Mouse (Mus musculus): ENCODE data around the gene Srp54c. TPM values are rescaled to one million over a fixed set of nuclear protein-coding genes. Genes with fewer than 3 reads are reported as not detected.
"Not testable (repeated sequence)": the region's sequence is repeated elsewhere in the genome, so short reads cannot be mapped to it uniquely, and the experiment has no call there.

Gene Srp54c
- total and polyA plus RNA-seq, 2 experiments from 2014 or later = 31.6 to 77.9 TPM

DNA sequence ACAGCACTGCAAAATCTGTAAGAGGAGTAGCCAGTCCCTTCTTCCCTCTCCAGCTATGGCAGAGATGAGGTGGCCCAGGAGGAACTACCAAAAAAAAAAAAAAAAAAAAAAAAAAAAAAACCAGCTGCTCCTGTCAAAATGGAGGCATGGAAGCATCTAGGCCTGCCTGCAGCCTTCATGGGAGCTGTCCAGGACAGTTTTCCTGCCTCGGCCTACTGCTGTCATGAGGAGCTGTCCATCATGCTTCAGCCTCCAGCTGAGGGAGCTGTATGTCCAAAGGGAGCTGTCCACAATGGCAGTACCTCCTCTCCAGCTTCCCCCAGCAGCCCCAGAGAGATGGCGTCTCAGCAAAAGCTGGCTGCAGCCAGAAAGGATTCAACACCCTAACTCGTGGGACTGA, 42.3 kb downstream of the Srp54c start:
- no peak for TF ChIP-seq CTCF (IDR thresholded peaks at IDR 0.05; ENCODE audit: low read depth)
- Histone ChIP-seq H3K36me3 (ENCODE audit: insufficient read depth, low read length) (no peaks in the 10 kb centered on the region), H3K27ac (no peak overlapping the region), H3K4me3 (ENCODE audit: low read length) (no peak overlapping the region), H3K9ac (replicated peaks; ENCODE audit: low read length) (no peak overlapping the region), H3K4me1 (ENCODE audit: insufficient read depth, low read length) (no peaks in the 10 kb centered on the region), H3K9me3 (ENCODE audit: low read length) (no peaks in the 10 kb centered on the region), H3K27me3 (ENCODE audit: insufficient read depth, low read length) (no peaks in the 10 kb centered on the region), H3K4me2 (ENCODE audit: low read depth, low read length) (no peak overlapping the region)
- 76% methylated on average over 3 of the region's 3 CpGs for WGBS
- ATAC-seq (no peak), DNase-seq (ENCODE audit: low spot score) (no peak)

DNA sequence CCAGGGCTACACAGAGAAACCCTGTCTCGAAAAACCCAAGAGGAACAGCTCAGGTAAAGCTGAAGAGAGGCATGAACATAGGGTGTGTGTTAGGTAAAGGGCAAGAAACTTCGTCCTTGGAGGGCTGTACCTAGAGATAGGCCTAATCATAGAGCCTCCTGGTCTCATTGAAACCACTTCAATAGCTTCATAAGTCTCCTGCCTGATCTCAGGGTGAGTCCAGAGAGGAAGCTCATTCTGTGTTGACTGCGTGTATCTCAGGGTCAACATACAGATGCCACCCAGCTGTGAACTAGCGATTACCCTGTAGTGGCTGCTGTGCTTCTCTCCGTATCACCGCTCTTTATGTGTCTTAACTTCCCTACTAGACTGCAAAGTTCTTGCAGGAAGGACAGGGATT, 47.6 kb downstream of the Srp54c start:
- H3K27ac ChIP-seq; H3K9me3 ChIP-seq (ENCODE audit: low read length); ATAC-seq; H3K4me1 ChIP-seq (ENCODE audit: insufficient read depth, low read length); H3K9ac ChIP-seq (replicated peaks; ENCODE audit: low read length); H3K36me3 ChIP-seq (ENCODE audit: insufficient read depth, low read length); H3K4me2 ChIP-seq (ENCODE audit: low read depth, low read length); H3K27me3 ChIP-seq (ENCODE audit: insufficient read depth, low read length); H3K4me3 ChIP-seq (ENCODE audit: low read length); DNase-seq (ENCODE audit: low spot score): not testable (repeated sequence)
- WGBS = 94% methylated on average over 3 of the region's 6 CpGs

DNA sequence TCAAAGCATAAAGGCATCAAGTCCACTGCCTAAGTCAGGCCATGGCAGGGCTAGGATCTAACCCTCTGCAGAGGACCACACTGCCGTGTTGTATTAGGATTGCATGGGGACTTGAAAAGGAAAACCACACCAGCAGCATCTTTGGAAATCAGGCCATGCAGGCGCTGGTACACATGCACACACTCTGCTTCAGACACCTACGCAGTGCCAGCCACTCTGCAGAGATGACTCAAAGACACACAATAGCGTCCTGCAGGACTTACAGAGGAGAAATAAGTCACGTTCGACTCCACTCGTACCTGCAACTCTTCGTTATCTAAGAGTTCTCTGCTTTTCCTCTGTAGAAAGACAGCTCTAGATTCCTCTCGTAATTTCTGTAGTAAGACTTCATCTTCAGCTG, 68.1 kb downstream of the Srp54c start:
- DNase-seq (ENCODE audit: low spot score) (no peak), ATAC-seq (no peak)
- H3K9ac ChIP-seq (replicated peaks; ENCODE audit: low read length) = no peak overlapping the region
- no peak overlapping the region for H3K4me3 ChIP-seq (ENCODE audit: low read length)
- 95% methylated on average over 9 of the region's 9 CpGs for WGBS
- H3K4me1 ChIP-seq (ENCODE audit: insufficient read depth, low read length) = peaks cover 9% of the 10 kb centered on the region
- no peak overlapping the region for H3K4me2 ChIP-seq (ENCODE audit: low read depth, low read length)
- no peak overlapping the region for H3K27ac ChIP-seq
- no peaks in the 10 kb centered on the region for H3K27me3 ChIP-seq (ENCODE audit: insufficient read depth, low read length)
- no peaks in the 10 kb centered on the region for H3K9me3 ChIP-seq (ENCODE audit: low read length)
- TF ChIP-seq CTCF (IDR thresholded peaks at IDR 0.05; ENCODE audit: low read depth) = no peak
- peaks cover 30% of the 10 kb centered on the region for H3K36me3 ChIP-seq (ENCODE audit: insufficient read depth, low read length)

DNA sequence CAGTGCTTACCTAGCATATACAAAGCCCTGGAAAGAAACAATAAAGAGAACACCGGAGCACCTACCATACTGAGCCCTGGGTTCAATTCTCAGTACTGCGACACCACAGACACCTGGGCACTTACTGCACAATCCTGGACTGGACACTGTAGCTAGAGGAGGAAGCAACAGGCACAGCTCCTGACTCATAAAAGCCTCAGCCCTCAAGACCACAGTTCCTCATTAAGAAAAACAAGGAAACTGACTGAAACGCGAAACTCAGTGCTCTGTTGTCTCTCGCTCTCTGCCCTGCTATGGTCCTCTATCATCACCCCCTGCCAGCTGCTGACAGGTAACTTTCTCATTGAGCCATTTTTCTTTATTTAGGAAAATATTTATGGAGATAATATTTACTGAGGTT, 69.4 kb downstream of the Srp54c start, which contains the start of gene 1110008L16Rik:
Gene 1110008L16Rik, plus strand, starts transcription at position 242 of the 400 bp plus-strand sequence.
- Histone ChIP-seq H3K36me3 (ENCODE audit: insufficient read depth, low read length) (peaks cover 21% of the 10 kb centered on the region), H3K9me3 (ENCODE audit: low read length) (no peaks in the 10 kb centered on the region), H3K4me1 (ENCODE audit: insufficient read depth, low read length) (peaks cover 18% of the 10 kb centered on the region), H3K27me3 (ENCODE audit: insufficient read depth, low read length) (no peaks in the 10 kb centered on the region), H3K4me2 (ENCODE audit: low read depth, low read length) (no peak within 1 kb of the TSS), H3K9ac (replicated peaks; ENCODE audit: low read length) (no peak within 1 kb of the TSS), H3K4me3 (ENCODE audit: low read length) (no peak within 1 kb of the TSS), H3K27ac (no peak within 1 kb of the TSS)
- ATAC-seq (no peak), DNase-seq (ENCODE audit: low spot score) (no peak)
- no peak for TF ChIP-seq CTCF (IDR thresholded peaks at IDR 0.05; ENCODE audit: low read depth)
- 85% methylated on average over 5 of the region's 5 CpGs for WGBS

DNA sequence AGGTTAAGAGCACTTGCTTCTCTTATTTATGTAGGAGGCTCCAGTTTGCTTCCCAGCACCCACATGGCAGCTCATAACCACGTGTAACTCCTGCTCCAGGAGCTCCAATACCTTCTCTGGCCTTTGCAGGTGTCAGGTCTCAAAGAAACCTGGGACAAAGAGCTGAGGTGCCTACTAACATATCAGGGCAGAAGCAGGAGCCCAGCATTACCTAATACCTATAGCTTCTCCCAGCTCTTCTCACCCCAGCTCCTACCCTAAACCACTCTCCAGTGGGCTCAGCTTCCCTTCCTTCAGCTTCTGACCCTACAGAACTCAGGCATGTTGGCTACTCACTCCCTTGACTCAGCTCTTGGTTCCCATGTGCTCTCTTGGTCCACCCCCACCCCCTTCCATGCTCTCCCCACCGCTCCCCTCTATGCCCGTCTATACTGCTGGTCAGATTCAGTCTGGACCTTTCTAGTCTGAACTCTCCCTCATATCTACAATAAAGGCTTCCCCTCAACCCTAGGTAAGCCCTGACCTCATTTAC, 70.9 kb downstream of the Srp54c start:
- Histone ChIP-seq H3K27ac (no peak overlapping the region), H3K9ac (replicated peaks; ENCODE audit: low read length) (no peak overlapping the region), H3K4me1 (ENCODE audit: insufficient read depth, low read length) (peaks cover 18% of the 10 kb centered on the region), H3K27me3 (ENCODE audit: insufficient read depth, low read length) (no peaks in the 10 kb centered on the region), H3K4me3 (ENCODE audit: low read length) (0 out of 2 replicates have a peak overlapping the region, but pooled peaks have one; percentile 0), H3K4me2 (ENCODE audit: low read depth, low read length) (peak overlapping the region; percentile 80), H3K36me3 (ENCODE audit: insufficient read depth, low read length) (peaks cover 12% of the 10 kb centered on the region), H3K9me3 (ENCODE audit: low read length) (no peaks in the 10 kb centered on the region)
- WGBS = 83% methylated on average over 3 of the region's 3 CpGs
- TF ChIP-seq CTCF (IDR thresholded peaks at IDR 0.05; ENCODE audit: low read depth) = no peak
- no peak for ATAC-seq
- DNase-seq (ENCODE audit: low spot score) = no peak

DNA sequence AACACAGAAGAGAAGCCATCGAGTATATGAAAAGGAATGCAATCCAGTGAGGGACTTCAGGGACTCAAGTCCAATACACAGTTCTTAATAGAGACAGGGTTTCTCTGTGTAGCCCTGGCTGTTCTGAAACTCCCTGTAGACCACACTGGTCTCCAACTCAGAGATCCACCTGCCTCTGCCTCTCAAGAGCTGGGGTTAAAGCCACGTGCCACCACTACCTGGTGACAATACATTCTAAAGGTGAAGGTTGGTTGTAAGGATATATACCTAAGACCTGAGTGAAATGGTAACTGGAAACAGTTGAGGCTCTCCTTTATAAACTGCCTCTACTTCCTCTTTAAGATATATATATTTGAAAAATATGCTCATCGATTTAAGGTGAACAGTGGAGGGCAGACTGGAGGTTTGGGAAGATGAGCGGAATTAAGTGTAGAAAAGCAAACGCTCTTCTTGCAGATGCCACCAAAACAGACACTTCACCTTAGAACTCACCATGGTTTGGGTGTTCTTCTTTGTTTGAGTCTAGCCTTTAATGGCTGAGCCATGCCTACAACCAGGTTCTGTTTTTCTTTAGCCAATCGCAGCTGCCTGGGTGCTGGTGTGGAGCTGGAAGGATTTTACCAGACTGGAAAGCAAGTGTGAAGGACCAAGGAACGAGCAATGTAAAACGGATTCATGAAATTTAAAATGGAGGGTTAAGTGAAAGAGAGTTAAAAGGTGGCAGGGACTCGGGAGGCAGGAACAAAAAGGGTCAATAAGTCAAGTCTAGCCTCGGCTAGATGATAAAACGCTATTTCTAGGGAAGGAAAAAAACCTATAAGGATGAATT, 71.7 kb downstream of the Srp54c start:
- Histone ChIP-seq H3K27me3 (ENCODE audit: insufficient read depth, low read length) (no peaks in the 10 kb centered on the region), H3K4me2 (ENCODE audit: low read depth, low read length) (peak overlapping the region; percentile 80), H3K4me1 (ENCODE audit: insufficient read depth, low read length) (peaks cover 18% of the 10 kb centered on the region), H3K27ac (peak overlapping the region; percentile 84), H3K4me3 (ENCODE audit: low read length) (peak overlapping the region; percentile 67), H3K9me3 (ENCODE audit: low read length) (no peaks in the 10 kb centered on the region), H3K36me3 (ENCODE audit: insufficient read depth, low read length) (peaks cover 11% of the 10 kb centered on the region), H3K9ac (replicated peaks; ENCODE audit: low read length) (peak overlapping the region; percentile 67)
- ATAC-seq (peak; percentile 7; the same call in 1 of the 2 replicates), DNase-seq (ENCODE audit: low spot score) (peak; percentile 34)
- TF ChIP-seq CTCF (IDR thresholded peaks at IDR 0.05; ENCODE audit: low read depth) = no peak
- 39% methylated on average over 11 of the region's 11 CpGs for WGBS
